Mouse (Mus musculus) mouse trophoblast stem cell (cell line): ENCODE data around the gene Ppm1f.
"Not testable (repeated sequence)": the region's sequence is repeated elsewhere in the genome, so short reads cannot be mapped to it uniquely, and the experiment has no call there.

Source experiments
- in situ Hi-C, 2 experiments: fragments of 300-500 bp; cut with MseI, MboI; formaldehyde crosslinking; loops; 2 replicates in 1 of 2; 3 replicates in 1 of 2; pipeline ENCODE4 v1.15.1; 2025

The Ppm1f gene

DNA sequence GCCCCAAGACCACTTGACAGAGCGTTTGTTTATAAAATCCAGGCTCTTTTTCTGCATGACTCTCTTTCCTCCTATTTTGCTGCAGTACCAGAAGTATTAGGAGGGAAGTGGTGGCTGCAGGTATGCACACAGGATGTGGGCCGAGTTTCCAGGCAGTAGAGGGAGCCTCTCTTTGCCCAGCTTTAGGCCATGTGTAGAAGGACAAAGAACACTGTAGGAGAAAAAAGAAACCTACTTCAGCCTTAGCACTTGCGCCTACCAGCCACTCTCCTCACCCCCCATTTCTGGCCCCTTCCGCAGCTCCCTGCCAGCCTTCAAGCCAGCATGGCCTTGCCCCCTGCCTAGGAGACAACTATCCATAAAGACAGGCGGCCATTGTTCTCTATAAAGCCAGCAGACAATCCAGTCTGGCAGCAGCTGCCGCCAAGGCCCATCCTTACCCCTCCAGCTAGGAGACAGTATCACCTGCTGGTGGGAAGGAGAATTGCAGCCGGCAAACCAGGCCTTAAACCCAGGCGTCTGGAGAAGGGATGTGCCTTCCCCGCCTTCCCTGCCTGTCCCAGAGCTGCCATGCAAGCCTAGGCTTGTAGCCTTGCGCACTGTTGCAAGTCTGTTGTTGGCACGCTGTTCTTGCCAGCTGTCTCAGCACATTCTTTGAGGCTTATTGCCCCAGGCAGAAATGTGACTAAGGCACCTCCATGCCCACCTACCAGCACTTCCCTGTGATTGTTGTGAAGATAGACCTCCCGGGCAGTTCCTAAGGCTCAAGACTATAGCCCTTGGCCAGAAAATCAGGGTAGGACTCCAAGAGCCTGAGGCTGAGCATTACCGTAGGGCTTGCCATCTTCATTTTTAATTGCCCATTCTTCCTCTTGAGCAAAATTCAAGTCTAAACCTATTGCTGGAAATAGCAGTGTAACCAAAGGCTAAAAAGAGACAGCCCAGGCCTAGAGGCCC, 15.7 kb downstream of the Ppm1f start:
- in situ Hi-C loops, result no loop called here

DNA sequence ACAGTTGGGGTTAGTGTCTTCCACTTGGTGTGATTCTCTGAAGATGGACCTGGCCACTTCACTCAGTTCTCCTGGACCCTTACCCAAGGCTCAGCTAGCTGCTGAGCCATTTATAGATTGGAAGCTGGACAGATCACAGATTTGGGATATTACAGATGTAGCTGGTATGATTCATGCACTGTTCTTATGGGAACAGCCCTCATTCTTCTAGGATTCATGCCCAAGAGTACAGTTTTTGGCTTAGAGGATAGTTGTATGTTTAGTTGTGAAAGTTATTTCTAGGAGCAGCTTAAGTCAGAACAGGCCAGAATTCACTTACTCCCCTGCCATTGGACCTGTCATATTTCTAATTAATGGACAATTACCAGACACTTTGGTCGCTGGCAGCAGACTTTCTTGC, 17.2 kb downstream of the Ppm1f start:
- in situ Hi-C loops, result no loop called here

DNA sequence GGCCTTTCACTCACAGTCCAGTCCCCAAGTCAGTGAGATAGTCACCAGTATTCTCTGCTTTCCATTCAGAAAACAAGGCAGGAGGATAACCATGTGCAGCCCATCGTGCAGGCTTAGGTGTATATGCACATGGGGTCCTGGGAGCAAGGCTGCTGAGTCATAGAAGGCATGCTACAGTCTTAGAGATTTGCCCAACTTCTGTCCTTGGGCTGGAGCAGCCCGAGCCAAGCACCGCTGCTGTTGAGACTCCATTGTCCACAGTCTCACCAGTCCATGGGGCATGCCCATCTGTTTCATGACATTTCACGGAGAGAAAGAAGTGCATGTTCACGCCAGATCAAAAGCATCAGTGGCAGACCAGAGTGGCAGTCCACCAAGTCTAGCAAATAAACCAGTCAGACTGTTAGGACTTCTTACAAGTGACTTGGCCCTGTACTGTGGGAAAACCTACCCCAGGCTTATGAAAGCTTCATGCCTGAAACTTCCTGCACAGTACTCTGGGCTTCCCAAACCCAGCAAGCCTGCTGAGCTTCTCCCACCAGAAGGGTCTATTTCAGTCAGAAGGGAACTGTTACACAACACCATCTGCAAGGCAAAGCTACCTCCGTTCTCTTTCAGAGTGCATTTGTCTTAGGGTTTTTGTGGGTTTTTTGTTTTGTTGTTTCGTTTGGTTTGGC, 22.3 kb downstream of the Ppm1f start:
- in situ Hi-C loops, result no loop called here

DNA sequence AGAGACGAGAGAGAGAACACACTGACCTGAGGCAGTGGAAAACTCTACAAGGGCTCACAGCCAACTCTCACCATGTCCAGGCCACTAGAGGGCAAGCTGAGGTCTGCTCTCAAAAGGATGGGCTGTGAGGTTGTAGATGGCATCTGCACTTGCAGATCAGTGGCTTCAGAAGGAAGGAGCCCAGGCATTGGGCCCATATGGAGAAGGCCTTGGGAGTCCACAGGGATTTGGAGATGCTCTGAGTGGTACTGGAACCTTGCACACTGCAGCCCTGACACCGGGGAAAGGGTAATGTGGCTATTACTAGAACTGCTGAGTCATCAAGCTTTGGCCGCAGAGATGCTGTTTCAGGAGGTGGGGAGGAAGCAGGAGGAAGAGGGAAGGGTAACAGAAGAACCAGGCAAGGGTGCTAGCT, 24.8 kb downstream of the Ppm1f start:
- in situ Hi-C loops, result no loop called here

DNA sequence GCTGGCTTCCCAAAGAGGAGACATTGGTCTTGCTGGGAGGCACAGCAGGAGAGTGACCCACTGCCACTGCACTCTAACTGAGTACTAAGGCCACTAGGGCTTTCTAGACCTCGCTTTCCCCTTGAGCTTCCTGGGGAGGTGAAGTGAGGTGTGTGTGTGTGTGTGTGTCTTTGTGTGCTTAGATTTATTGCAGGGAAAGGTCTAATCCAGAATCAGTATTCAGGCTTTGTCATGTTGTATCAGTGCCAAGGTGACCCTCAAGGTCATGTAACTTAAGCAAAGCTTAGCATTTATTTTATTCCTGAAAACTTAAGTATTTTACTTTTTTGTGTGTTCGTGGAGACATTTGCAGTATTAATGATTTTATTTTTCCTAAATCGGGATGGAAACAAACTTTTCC, 28.2 kb downstream of the Ppm1f start:
- in situ Hi-C loops, result no loop called here

DNA sequence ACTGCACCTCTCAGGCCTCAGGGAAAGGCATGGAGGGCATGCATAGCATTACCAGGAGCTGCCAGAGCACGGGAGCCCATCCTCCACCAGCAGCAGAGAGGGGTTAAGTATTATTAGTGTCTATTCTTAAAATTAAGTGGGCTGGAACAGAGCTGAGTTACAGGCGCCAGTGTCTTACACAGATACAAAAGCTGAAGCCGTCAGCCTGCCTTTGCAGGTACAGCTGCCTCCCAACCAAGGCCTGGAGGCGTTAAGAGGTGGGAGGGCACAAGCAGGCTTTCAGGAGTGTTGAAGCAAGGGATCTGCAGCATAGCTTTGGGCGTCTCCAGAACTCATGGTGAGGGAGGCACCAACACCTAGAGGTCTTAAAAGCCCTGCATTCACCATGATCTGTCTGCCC, 30.3 kb downstream of the Ppm1f start:
- in situ Hi-C loops, result no loop called here

DNA sequence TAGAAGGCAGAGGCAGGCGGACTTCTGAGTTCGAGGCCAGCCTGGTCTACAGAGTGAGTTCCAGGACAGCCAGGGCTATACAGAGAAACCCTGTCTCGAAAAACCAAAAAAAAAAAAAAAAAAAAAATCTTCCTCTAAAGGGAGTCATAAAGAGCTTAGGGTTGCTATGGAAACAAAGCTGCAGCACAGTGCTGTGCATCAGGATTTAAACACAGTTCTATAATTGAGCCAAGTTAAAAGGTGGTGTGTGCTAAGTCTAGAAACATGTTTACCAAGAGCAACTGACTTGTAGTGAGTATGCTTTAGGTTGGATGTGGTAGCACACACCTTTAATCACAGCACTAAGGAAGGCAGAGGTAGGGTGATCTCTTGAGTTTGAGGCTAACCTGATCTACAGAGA, 32.6 kb downstream of the Ppm1f start:
- in situ Hi-C loops, result not testable (repeated sequence)

DNA sequence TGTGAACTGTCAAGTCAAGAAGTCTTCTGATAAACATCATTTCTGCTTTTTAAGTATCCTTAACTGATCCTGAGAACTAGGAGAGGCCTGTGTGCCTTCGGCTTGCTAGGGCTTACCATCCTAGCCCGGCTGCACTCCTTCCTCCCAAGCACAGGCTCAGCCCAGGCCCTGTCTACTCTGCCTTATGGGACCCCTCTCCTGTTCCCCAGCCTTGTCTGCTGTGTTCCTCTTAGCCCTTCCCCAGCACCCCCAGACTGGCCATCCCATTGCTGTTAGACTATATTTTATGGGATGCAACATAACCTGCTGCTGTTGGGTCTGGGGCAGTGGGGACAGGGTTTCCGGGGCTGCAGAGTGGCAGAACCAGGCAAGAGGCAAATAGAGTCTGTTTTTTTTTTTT, 34.1 kb downstream of the Ppm1f start:
- in situ Hi-C loops, result no loop called here

DNA sequence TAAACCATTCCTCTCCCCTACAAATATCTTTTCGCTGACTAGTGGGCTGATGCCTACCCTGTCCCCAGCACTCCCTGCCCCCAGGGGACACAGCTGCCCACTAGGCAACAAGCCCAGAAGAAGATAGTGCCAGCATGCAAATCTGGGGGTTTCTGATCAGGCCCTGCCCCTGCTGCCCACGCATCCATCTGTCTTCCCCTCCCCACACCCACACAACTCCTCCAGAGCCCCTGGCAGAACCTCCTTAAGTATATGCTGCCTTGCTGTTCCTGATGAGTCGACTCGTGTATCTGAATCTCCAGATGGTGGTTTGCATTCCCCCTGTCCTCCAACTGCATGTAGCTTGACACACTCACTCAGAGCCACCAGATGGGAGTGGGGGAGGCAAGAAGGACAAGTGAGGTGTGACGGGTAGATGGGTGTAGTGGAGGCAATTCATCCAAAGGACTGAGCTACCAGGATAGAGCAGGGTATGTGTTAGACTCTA, 34.6 kb downstream of the Ppm1f start:
- in situ Hi-C loops, result no loop called here

DNA sequence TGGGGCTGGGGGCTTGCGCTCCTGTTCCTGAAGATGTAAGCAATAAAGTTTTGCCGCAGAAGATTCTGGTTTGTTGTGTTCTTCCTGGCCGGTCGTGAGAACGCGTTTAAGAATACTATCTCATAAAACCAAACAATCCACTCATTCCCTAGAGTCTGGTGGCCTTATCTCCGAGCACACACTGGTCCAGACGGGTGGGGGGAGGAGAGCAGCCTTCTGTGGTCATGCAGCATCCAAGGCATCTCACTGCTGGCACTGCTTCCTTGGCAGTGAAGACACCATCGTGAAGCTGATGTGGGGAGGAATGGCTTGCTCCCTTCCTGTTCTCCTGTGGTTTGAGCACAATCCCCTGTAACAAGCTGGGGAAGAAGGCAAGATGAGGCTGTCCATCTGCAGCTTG, 43.3 kb downstream of the Ppm1f start:
- in situ Hi-C loops, result no loop called here

DNA sequence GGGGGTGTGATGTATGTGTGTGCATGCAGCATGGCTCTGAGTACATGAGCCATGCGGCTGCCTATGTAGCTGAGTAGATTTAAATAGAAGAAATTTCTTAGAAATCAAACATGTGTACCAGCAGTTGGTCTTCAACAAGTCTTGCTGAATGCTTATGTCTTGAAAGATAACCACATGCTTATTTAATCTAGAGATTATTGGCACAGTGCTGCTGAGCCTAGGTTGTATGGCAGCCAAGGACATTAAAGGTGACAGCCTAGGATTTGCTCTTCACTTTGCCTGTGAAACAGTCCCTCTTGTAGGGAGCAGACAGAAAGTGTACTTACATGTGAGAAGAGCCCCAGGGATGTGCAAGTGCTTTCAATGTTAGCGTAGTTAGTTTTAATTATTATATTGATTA, 44.8 kb downstream of the Ppm1f start:
- in situ Hi-C loops, result no loop called here

DNA sequence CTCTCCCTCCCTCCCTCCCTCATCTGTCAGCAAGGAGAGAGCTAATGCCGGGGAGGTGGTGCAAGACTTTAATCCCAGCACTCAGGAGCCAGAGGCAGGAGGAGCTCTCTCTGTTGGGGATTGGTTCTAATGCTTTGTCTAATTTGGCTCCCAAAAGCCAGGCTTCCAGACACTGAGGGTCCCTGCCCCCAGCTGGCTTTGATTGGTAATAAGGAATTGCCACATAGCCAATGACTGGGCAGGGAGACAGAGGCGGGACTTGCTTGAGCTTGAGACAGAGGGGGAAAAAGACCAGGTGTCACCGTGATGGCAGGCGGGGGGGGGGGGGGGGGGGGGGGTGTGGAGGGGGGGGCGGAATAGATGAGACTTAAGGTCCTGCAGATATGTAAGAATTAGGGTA, 62.3 kb downstream of the Ppm1f start:
- in situ Hi-C loops, result no loop called here

DNA sequence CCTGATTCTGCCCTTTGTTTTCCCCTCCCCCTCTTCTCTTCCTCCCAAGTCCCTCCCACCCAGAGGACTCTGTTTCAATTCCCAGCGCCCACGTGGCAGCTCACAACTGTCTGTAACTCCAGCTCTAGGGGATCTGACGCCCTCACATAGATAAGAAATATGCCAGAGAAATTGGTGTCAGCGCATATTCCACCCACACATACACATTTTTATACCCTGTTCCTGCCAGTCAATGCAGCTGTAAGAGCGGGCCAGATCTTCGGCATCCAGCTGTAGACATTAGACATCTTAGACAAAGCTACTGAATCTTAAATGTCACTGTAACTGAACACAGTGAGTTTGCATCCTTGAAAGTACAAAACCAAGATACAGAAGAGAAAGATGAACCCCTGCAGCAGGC, 63.6 kb downstream of the Ppm1f start:
- in situ Hi-C loops, result no loop called here

DNA sequence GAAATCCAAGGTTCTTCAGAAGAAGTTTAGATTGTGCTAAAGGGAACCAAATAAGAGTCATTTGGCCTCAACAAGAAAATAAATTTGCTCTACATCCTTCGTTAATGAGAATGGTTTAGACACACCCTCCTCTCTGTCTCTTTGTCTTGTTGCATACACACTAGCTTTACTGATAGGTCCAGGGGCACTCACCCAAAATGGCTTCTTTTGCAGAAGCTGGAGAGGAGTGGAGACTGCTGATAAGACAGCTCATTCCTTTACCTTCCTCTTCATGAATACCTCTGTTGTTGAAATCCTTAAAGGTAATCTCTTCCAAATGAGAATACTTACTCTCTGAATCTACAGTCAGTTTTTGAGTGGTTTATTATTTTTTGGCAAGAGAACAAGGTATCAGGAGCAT, 68.9 kb downstream of the Ppm1f start:
- in situ Hi-C loops, result no loop called here

DNA sequence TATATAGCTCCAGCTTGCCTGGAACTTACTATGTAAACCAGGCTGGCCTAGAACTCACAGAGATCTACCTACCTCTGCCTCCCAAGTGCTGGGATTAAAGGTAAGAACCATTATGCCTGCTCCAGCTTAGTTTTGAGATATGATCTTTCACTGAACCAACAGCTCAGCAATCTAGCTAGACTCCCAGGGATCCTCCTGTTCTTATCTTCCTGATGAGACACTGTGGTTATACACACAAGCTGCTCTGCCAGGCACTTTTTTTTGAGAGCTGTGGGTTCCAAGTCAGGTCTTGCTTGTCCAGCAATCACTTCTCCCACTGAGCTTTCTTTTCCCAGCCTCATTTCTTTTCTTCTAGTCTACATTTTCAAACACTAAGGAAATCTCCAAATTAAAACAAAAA, 70.0 kb downstream of the Ppm1f start:
- in situ Hi-C loops, result no loop called here
